Mouse (Mus musculus) liver, embryonic 13.5 days (tissue): ENCODE measurements around the gene Fkbp6. TPM values are rescaled to one million over a fixed set of nuclear protein-coding genes. Genes with fewer than 3 reads are reported as not detected.

Experiments used
- ATAC-seq: fragments of 200-750 bp; cut with Nextera tagmentation; 2 replicates; pipeline ENCODE4 v1.8.0; 2017; ENCODE audit warnings: low read depth, mild to moderate bottlenecking, moderate number of reproducible peaks, moderate library complexity
- DNase-seq: peaks from one replicate; pipeline ENCODE4 v3.0.0; 2022
- H3K27ac ChIP-seq: fragments of 300-500 bp; sonication (generic); 2 replicates; pipeline ENCODE4 v1.5.1; 2015; ENCODE audit warnings: moderate library complexity, mild to moderate bottlenecking, inconsistent platforms
- H3K27me3 ChIP-seq: fragments of 300-500 bp; sonication (generic); 2 replicates; pipeline ENCODE4 v1.6.1; 2015; ENCODE audit warnings: mild to moderate bottlenecking, inconsistent platforms
- H3K36me3 ChIP-seq: fragments of 300-500 bp; sonication (generic); 2 replicates; pipeline ENCODE4 v1.6.1; 2015; ENCODE audit warnings: mild to moderate bottlenecking, inconsistent platforms
- H3K4me1 ChIP-seq: fragments of 300-500 bp; sonication (generic); replicated peaks from 2 replicates; pipeline ENCODE4 v1.6.1; 2015; ENCODE audit warnings: inconsistent platforms
- H3K4me2 ChIP-seq: fragments of 300-500 bp; sonication (generic); 2 replicates; pipeline ENCODE4 v1.6.1; 2015; ENCODE audit warnings: inconsistent platforms, mild to moderate bottlenecking, moderate library complexity
- H3K4me3 ChIP-seq: fragments of 300-500 bp; sonication (generic); replicated peaks from 2 replicates; pipeline ENCODE4 v1.5.1; 2015; ENCODE audit warnings: mild to moderate bottlenecking, inconsistent platforms
- H3K9ac ChIP-seq: fragments of 300-500 bp; sonication (generic); 2 replicates; pipeline ENCODE4 v1.6.1; 2015; ENCODE audit warnings: mild to moderate bottlenecking, inconsistent platforms
- H3K9me3 ChIP-seq: fragments of 300-500 bp; sonication (generic); replicated peaks from 2 replicates; pipeline ENCODE4 v1.6.1; 2016; ENCODE audit warnings: inconsistent platforms
- WGBS: fragments of 180-500 bp; shearing (Covaris S2); methylation state at CpG from one replicate; pipeline ENCODE4 v1.1.7; 2015; ENCODE audit not compliant: insufficient replicate concordance; 5-methylcytosine and 5-hydroxymethylcytosine counted together
- polyA plus RNA-seq: library from polyadenylated mRNA; unstranded; fragments of >200 nt; fragmentation: Nextera tagmentation; extraction: Ambion mirVana; gene quantifications from 2 replicates; pipeline ENCODE4 v1.2.1, GENCODE M21; 2015

Fkbp6 gene
- polyA plus RNA-seq, 1 experiment from 2014 or later, result not detected

DNA sequence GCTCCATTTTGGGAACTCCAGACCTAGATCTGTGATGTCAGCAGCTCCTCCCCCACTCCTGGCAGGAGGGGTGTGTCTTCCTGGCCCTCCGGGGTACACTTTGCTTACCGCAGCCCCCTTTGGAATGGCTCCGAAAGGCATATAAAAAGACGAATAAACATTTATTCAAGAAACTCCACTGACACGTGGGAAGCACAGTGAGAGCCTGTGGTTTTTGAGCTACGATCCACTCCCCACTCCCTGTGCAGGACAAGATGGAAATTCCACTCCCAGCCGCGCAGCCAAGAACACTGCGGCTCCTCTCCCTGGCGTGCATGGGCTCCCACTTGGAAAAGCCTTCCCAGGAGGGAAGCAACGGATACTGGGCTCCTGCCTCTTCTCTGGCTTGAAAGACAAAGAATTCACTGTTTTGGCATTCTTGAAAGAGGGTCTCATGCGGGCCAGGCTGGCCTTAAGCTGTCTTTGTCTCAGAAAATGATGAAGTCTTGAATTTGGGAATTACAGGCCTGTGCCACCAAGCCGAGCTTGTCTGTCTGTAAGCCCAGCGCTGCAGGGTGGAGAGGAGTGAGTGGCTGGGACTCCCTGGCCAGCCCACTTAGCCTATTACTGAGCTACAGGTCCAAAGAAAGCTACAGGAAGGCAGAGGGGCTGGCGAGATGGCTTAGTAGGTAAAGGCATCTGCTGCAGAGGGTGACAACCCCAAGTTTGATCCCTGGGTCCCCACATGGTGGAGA lies 75.0 kb downstream of the Fkbp6 start:
- 32% methylated on average over 15 of the region's 15 CpGs for WGBS
- Histone ChIP-seq H3K27ac (no peak overlapping the region), H3K9ac (no peak overlapping the region), H3K4me1 (no peaks in the 10 kb centered on the region), H3K4me2 (no peak overlapping the region), H3K4me3 (no peak overlapping the region), H3K27me3 (peaks cover 34% of the 10 kb centered on the region), H3K36me3 (no peaks in the 10 kb centered on the region), H3K9me3 (no peaks in the 10 kb centered on the region)
- DNase-seq, result no peak
- ATAC-seq, result no peak

DNA sequence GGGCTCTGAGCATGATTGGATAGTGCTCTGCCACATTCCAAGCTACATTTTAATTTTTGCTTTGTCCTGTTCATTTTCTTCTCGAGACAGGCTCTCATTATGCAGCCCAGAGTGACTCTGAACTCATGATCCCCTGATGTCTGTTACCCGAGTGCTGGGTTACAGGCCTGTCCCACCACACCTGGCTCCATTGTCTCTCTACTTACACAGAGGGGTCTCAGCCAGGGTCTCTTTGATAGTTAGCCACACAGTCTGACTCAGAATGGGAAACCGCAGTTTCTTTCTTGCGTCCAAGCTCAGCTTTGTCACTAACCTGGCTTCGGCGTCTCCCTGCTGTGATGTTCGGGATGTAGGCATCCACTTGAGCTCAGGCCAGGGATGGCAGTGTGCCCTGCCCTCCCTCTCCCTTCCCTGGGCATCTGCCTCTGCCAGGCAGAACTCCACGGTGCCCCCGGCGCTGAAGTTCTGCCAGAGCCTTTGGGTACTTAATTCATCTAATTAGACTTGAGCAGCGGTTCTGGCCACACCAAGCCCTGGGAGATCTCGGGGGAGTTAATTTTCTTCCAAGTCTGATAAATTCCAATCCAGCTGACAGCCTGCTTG lies 78.2 kb downstream of the Fkbp6 start:
- ATAC-seq (no peak), DNase-seq (no peak)
- H3K4me2 ChIP-seq, result no peak overlapping the region
- WGBS, result 81% methylated on average over 12 of the region's 12 CpGs
- H3K4me3 ChIP-seq, result no peak overlapping the region
- no peak overlapping the region for H3K27ac ChIP-seq
- no peaks in the 10 kb centered on the region for H3K9me3 ChIP-seq
- no peak overlapping the region for H3K9ac ChIP-seq
- peaks cover 23% of the 10 kb centered on the region for H3K27me3 ChIP-seq
- no peaks in the 10 kb centered on the region for H3K4me1 ChIP-seq
- no peaks in the 10 kb centered on the region for H3K36me3 ChIP-seq

GRCm38 (mm10) chr5:135270361-135270760 lies 79.5 kb downstream of the Fkbp6 start:
- H3K36me3 ChIP-seq, result no peaks in the 10 kb centered on the region
- H3K4me3 ChIP-seq, result no peak overlapping the region
- no peaks in the 10 kb centered on the region for H3K9me3 ChIP-seq
- 66% methylated on average over 4 of the region's 4 CpGs for WGBS
- ATAC-seq, result no peak
- H3K27ac ChIP-seq, result no peak overlapping the region
- H3K4me2 ChIP-seq, result no peak overlapping the region
- H3K9ac ChIP-seq, result no peak overlapping the region
- H3K4me1 ChIP-seq, result no peaks in the 10 kb centered on the region
- peaks cover 12% of the 10 kb centered on the region for H3K27me3 ChIP-seq
- no peak for DNase-seq

DNA sequence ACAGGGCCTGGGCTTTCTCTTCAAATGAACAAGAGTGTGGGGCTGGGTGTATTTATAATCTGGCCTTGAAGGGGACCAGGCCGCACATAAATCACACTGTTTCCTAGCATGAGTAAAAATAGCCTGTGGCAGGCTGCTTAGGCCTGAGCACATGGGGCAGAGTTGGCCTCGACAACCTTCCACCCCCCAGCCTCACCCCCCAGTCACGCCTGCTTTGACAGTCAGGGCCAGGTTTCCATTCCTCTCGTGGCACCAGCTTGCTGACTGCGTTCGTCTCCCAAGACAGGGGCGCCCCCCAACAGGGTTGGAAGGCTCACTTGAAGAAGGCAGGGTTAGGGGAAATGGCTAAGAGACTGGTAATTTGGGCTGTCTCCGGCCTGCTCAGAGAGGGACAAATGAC lies 80.4 kb downstream of the Fkbp6 start:
- Histone ChIP-seq H3K9ac (no peak overlapping the region), H3K9me3 (no peaks in the 10 kb centered on the region), H3K4me2 (no peak overlapping the region), H3K4me1 (peaks cover under 1% of the 10 kb centered on the region; the same call in 1 of the 2 replicates), H3K27ac (no peak overlapping the region), H3K4me3 (no peak overlapping the region), H3K36me3 (no peaks in the 10 kb centered on the region), H3K27me3 (0 out of 2 replicates have a peak, but pooled peaks cover 3% of the 10 kb centered on the region)
- ATAC-seq (no peak), DNase-seq (no peak)
- 59% methylated on average over 8 of the region's 8 CpGs for WGBS

GRCm38 (mm10) chr5:135264548-135264947 lies 85.3 kb downstream of the Fkbp6 start:
- no peak for ATAC-seq
- Histone ChIP-seq H3K4me1 (peaks cover 9% of the 10 kb centered on the region), H3K36me3 (no peaks in the 10 kb centered on the region), H3K4me2 (peak overlapping the region; percentile 41), H3K9ac (no peak overlapping the region), H3K27me3 (no peaks in the 10 kb centered on the region), H3K9me3 (no peaks in the 10 kb centered on the region), H3K27ac (no peak overlapping the region), H3K4me3 (no peak overlapping the region)
- WGBS, result 11% methylated on average over 9 of the region's 9 CpGs
- no peak for DNase-seq

DNA sequence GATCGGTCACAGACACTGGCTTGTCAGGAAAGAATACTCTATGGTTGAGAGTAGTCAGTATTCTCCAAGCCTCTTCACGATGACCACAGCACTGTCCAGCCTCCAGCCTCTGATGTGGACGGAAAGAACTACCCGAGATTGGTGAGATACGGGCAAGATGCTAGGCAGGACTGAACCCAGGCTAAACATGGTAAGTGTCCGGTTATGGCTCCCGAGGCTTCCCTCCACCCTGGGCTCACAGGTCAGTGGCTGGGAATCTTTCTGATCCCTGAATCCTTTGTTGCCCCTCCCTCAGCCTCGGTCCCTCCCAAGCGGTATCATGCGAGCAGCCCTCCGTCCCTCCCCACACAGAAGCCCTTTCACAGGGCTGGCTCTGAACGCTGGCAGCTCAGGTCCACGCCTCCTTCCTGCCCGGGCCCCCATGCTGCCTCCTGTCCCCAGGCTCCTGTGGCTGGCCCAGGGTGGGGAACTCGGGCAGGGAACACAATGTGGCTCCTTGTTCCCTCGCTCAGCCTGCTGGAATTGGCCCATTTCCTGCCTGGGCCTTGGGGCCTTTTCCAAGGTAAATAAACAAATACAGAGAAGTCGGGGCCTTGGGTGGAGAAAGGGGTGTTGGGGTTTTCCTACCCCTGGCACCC lies 85.9 kb downstream of the Fkbp6 start:
- no peak overlapping the region for H3K9ac ChIP-seq
- no peak for DNase-seq

DNA sequence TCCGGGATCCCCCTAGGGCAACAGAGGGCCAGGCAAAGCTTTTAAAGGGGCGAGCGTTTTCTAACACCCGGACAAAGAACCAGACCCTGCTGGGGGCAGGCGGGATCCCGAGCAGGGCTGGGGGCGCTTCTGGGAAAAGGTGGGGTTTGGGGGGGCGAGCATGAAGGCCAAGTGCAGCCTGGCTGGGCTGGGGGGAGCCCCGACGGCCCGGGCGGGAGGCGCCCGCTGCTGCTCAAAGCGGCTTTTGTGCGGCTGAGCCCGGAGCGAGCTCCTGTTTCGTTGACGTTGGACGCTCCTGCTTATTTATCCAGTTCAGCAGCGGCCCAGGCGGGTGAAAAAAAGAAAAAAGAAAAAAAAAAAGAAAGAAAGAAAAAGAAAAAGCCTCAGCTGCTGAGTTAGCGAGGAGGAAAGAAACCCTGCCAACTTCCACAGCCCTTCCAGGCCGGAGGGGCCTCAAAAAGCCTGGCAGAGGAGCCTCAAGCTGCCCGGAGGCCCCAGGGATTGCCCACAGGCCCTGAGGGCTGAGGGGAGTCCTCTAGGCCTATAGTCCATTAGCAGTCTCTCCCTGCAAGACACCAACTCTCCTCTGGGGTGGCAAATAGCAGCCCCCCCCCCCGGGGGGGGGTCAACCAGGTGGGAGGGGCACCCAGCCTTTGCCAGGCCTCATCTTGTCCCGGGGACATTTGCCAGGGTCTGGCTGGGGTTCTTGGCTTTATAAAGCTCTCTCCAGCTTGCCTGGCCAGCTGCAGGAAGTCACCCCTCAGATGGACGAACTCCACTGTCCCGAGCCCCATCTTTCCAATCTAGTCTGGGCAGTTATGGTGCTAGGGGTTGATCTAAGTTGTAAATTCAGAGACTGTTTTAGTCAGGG lies 91.3 kb downstream of the Fkbp6 start:
- no peak overlapping the region for H3K27ac ChIP-seq
- no peak for DNase-seq
- no peak for ATAC-seq
- 60% methylated on average over 30 of the region's 30 CpGs for WGBS
- H3K36me3 ChIP-seq, result no peaks in the 10 kb centered on the region
- H3K9ac ChIP-seq, result no peak overlapping the region
- peak overlapping the region; percentile 36; the same call in 1 of the 2 replicates for H3K4me2 ChIP-seq
- H3K9me3 ChIP-seq, result 0 out of 2 replicates have a peak, but pooled peaks cover 5% of the 10 kb centered on the region
- no peaks in the 10 kb centered on the region for H3K27me3 ChIP-seq
- no peaks in the 10 kb centered on the region for H3K4me1 ChIP-seq
- H3K4me3 ChIP-seq, result no peak overlapping the region

More for the DNA sequence above, 85.9 kb downstream of the Fkbp6 start:
- ATAC-seq, result no peak; the same call in 1 of the 2 replicates
- Histone ChIP-seq H3K9me3 (no peaks in the 10 kb centered on the region), H3K27ac (no peak overlapping the region), H3K4me3 (no peak overlapping the region), H3K4me2 (peak overlapping the region; percentile 41), H3K36me3 (no peaks in the 10 kb centered on the region), H3K27me3 (no peaks in the 10 kb centered on the region), H3K4me1 (peaks cover 9% of the 10 kb centered on the region)
- WGBS, result 11% methylated on average over 17 of the region's 17 CpGs

GRCm38 (mm10) chr5:135257559-135257958 lies 92.3 kb downstream of the Fkbp6 start:
- ATAC-seq (no peak), DNase-seq (no peak)
- 62% methylated on average over 12 of the region's 12 CpGs for WGBS
- no peaks in the 10 kb centered on the region for H3K4me1 ChIP-seq
- no peak overlapping the region for H3K9ac ChIP-seq
- H3K4me3 ChIP-seq, result no peak overlapping the region
- H3K9me3 ChIP-seq, result 0 out of 2 replicates have a peak, but pooled peaks cover 5% of the 10 kb centered on the region
- H3K36me3 ChIP-seq, result no peaks in the 10 kb centered on the region
- H3K27ac ChIP-seq, result no peak overlapping the region
- H3K27me3 ChIP-seq, result no peaks in the 10 kb centered on the region
- H3K4me2 ChIP-seq, result no peak overlapping the region

GRCm38 (mm10) chr5:135256166-135256565 lies 93.7 kb downstream of the Fkbp6 start:
- Histone ChIP-seq H3K36me3 (no peaks in the 10 kb centered on the region), H3K9ac (no peak overlapping the region), H3K4me1 (peaks cover 3% of the 10 kb centered on the region), H3K27me3 (peaks cover 12% of the 10 kb centered on the region), H3K4me3 (no peak overlapping the region), H3K9me3 (0 out of 2 replicates have a peak, but pooled peaks cover 5% of the 10 kb centered on the region), H3K27ac (no peak overlapping the region), H3K4me2 (no peak overlapping the region)
- no peak for ATAC-seq
- DNase-seq, result no peak
- WGBS, result 69% methylated on average over 3 of the region's 3 CpGs

DNA sequence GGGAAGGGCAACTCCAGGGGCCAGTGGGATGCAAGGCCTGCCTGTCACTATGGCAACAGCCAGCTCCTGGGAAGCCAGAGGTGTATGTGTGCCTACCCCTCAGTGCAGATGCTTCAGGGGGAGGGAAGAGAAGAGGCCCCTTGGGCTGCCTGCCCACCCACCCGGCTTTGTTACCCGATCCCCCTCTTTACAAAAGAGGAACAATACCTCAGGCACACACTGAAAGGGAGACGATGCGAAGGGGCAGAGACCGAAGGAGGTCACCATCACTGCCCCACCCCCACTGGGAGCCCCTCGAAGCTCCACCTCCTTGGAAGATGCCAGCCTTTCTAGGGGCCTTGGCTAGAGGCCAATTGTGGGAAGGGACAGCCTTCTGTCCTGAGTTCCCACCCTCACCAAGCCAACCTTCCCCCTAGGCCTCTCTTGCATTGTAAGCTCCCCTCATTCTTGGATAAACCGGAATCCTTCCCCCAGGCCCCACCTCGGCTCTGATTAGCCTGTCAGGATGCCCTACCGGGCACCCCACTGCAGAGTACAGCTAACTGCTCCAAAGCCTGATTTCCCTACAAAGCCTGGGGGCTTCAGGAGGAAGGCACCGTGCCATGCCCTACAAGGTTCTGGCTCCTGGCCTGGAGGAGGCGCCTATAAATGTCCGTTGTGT lies 96.0 kb downstream of the Fkbp6 start:
- ATAC-seq (no peak), DNase-seq (no peak)
- H3K36me3 ChIP-seq, result no peaks in the 10 kb centered on the region
- no peak overlapping the region for H3K4me2 ChIP-seq
- no peak overlapping the region for H3K4me3 ChIP-seq
- H3K27me3 ChIP-seq, result peaks cover 35% of the 10 kb centered on the region
- 26% methylated on average over 12 of the region's 12 CpGs for WGBS
- H3K4me1 ChIP-seq, result peaks cover 18% of the 10 kb centered on the region
- H3K9ac ChIP-seq, result no peak overlapping the region
- 0 out of 2 replicates have a peak, but pooled peaks cover 5% of the 10 kb centered on the region for H3K9me3 ChIP-seq
- no peak overlapping the region for H3K27ac ChIP-seq
